11 mouse cellular contexts compared by ENCODE assay signal in the genomic region with DNA sequence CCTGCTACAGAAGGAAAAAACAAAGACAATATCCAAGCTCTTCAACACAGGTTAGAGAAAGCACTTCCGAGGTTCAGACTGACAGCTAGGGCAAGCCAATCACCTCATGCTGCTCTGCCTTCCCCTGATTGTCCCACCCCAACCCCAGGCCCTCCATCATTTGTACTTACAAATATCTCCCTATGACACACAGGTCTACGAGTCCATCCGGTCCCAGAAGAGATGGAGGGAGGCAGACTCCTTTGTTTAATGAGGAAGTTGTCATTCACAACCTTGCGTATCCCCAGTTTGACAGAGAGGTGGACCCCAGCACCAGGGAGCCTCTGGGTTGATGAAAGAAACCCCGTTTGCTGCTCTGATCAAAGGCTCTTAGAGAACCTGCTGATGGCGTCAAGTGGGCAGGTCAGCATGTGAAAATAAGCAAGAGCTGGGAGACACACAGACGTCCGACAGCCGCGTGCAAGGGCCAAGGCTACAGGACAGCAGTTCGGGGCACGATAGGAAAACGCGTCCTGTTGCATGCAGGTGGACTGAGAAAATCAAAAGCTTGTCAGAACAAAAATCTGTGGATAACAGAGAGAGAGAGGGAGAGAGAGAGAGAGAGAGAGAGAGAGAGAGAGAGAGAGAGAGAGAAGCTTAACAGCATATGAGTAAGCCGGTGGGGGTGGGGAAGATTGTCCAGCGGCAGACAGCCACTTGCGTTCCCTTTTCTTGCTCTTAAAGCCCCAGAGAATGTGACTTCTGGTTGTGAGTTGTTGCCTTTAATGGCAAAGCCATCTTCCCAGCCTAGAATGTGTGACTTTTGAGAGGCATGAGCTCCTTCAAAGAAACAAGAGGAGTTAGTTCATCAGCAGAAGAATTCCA.
A peak's percentile ranks its signal among the peaks of the same experiment; 100 is the strongest.
DNase-seq lines count a peak whose midpoint lies in the region; ATAC-seq lines count a peak whose summit lies in the region.
"Had no signal": no experiment of that assay in that cellular context is flagged by ENCODE, and none has a peak within 500 bp of the region (broad histone marks: within the 10 kb centered on the region; RNA-seq: fewer than 3 reads in every experiment).

No protein-coding gene starts in this region.

- intact Hi-C loops in left cerebral cortex, postnatal 25 days (cut with DNase I) = no loop called here

- 0 out of 2 replicates have a peak overlapping the region, but pooled peaks have one; percentile 18 for H3K4me3 ChIP-seq in heart, embryonic 13.5 days

- peaks cover 42% of the 10 kb centered on the region for H3K4me1 ChIP-seq in heart, embryonic 13.5 days

- peak overlapping the region; percentile 55; the same call in 1 of the 2 replicates for H3K9ac ChIP-seq in heart, embryonic 13.5 days

- 16% methylated on average over 17 of the region's 17 CpGs for WGBS in heart, embryonic 13.5 days

- H3K9me3 ChIP-seq in heart, embryonic 13.5 days = 0 out of 2 replicates have a peak, but pooled peaks cover 4% of the 10 kb centered on the region

- ATAC-seq in heart, embryonic 13.5 days (ENCODE audit: extremely low read depth, insufficient number of reproducible peaks, low FRiP score, low TSS enrichment) = no peak

- DNase-seq in heart, adult 11 months = no peak
- DNase-seq in adrenal gland, postnatal 14 days = peak; percentile 78
- DNase-seq in hindlimb bud, embryonic 11.5 days (ENCODE audit: extremely low spot score, low read depth, low spot score) = peak; percentile 42
- DNase-seq in lung, postnatal 36 days = peak; percentile 44
- no peak for DNase-seq in layer of hippocampus, postnatal 14 days (ENCODE audit: low spot score in 2 of 2)
- DNase-seq in left cerebral cortex, postnatal 25 days (ENCODE audit: low spot score in 2 of 2) = no peak
- DNase-seq in T-cell, adult 2 months (ENCODE audit: low spot score) = no peak
- DNase-seq: gastrocnemius, postnatal 14 days; thymus, postnatal 4 days had no signal

- no peaks in the 10 kb centered on the region for H3K27me3 ChIP-seq in heart, embryonic 13.5 days (replicated peaks)
- H3K27me3 ChIP-seq: CH12.LX had no signal

- H3K36me3 ChIP-seq in heart, embryonic 13.5 days = no peaks in the 10 kb centered on the region

- peak overlapping the region; percentile 72 for H3K27ac ChIP-seq in heart, embryonic 13.5 days (replicated peaks)

- peak overlapping the region; percentile 56 for H3K4me2 ChIP-seq in heart, embryonic 13.5 days

Comparison
In these comparisons a context has a peak if more than half of its experiments do, and no peak if none do; other contexts are left out.
1. DNase-seq: peak in adrenal gland, postnatal 14 days (single experiment), hindlimb bud, embryonic 11.5 days (single experiment) and lung, postnatal 36 days (single experiment); none in heart, adult 11 months (single experiment), layer of hippocampus, postnatal 14 days (0 of 2), left cerebral cortex, postnatal 25 days (0 of 2) and T-cell, adult 2 months (single experiment).